Mouse (Mus musculus) neural tube, embryonic 12.5 days (tissue): ENCODE measurements around the gene Notch2. TPM values are rescaled to one million over a fixed set of nuclear protein-coding genes. Genes with fewer than 3 reads are reported as not detected.

Experiments used
- ATAC-seq: fragments of 200-750 bp; cut with Nextera tagmentation; 2 replicates; pipeline ENCODE4 v1.8.0; 2017; ENCODE audit warnings: low read depth, mild to moderate bottlenecking, moderate TSS enrichment, moderate library complexity; ENCODE audit not compliant: low FRiP score
- H3K27ac ChIP-seq: fragments of 300-500 bp; sonication (generic); 2 replicates; pipeline ENCODE4 v1.5.1; 2016
- H3K27me3 ChIP-seq: fragments of 300-500 bp; sonication (generic); replicated peaks from 2 replicates; pipeline ENCODE4 v1.6.1; 2016; ENCODE audit warnings: mild to moderate bottlenecking
- H3K36me3 ChIP-seq: fragments of 300-500 bp; sonication (generic); 2 replicates; pipeline ENCODE4 v1.6.1; 2016; ENCODE audit warnings: mild to moderate bottlenecking
- H3K4me1 ChIP-seq: fragments of 300-500 bp; sonication (generic); 2 replicates; pipeline ENCODE4 v1.6.1; 2016
- H3K4me2 ChIP-seq: fragments of 300-500 bp; sonication (generic); replicated peaks from 2 replicates; pipeline ENCODE4 v1.6.1; 2016; ENCODE audit warnings: mild to moderate bottlenecking
- H3K4me3 ChIP-seq: fragments of 300-500 bp; sonication (generic); 2 replicates; pipeline ENCODE4 v1.5.1; 2016
- H3K9ac ChIP-seq: fragments of 300-500 bp; sonication (generic); 2 replicates; pipeline ENCODE4 v1.6.1; 2016; ENCODE audit warnings: mild to moderate bottlenecking
- H3K9me3 ChIP-seq: fragments of 300-500 bp; sonication (generic); 2 replicates; pipeline ENCODE4 v1.6.1; 2016; ENCODE audit warnings: mild to moderate bottlenecking
- WGBS: fragments of 180-500 bp; shearing (Covaris S2); methylation state at CpG from one replicate; pipeline ENCODE4 v1.1.7; 2016; 5-methylcytosine and 5-hydroxymethylcytosine counted together
- polyA plus RNA-seq: library from polyadenylated mRNA; unstranded; fragments of >200 nt; fragmentation: Nextera tagmentation; extraction: Ambion mirVana; gene quantifications from 2 replicates; pipeline ENCODE4 v1.2.1, GENCODE M21; 2016

Notch2 gene
- polyA plus RNA-seq, 1 experiment from 2014 or later, result 17.1 TPM

DNA sequence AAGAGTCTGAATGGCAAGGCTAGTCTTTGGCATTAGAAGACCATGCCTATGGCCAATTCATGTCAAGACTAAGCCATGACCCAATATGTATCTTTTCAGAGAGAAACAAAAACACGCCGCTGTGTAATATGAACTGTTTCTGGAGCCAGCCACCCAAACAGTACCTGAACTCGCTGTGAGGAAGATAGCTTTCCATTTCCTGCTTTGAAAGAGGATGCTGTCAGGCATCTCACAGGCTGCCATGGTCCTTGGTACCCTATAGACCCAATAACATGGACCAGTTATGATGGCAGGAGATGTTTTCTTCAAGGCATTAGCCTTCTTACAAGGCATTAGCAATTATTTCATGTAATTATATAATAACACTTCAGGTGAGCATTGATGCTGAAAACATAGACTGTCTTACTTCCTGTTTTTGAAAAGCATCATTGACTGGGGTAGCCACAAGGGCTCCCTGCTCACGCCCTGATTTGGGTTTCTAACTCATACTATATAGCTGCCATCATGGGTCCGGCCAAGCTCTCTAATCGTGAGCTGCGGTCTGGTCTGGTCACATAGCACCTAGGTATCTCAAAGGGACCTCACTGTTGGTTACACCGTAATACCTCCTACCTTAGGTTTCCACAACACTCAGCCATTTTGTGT is 32.5 kb upstream of the Notch2 start:
- no peaks in the 10 kb centered on the region for H3K27me3 ChIP-seq
- 93% methylated on average over 8 of the region's 8 CpGs for WGBS
- no peak for ATAC-seq

GRCm38 (mm10) chr3:97981376-97981906 is 31.9 kb upstream of the Notch2 start:
- WGBS, result 48% methylated on average over 3 of the region's 3 CpGs
- no peak overlapping the region for H3K4me2 ChIP-seq
- H3K9ac ChIP-seq, result no peak overlapping the region

More for the DNA sequence above, 32.5 kb upstream of the Notch2 start:
- Histone ChIP-seq H3K4me2 (no peak overlapping the region), H3K4me1 (no peaks in the 10 kb centered on the region), H3K36me3 (no peaks in the 10 kb centered on the region), H3K27ac (no peak overlapping the region), H3K9ac (no peak overlapping the region), H3K9me3 (no peaks in the 10 kb centered on the region), H3K4me3 (no peak overlapping the region)

GRCm38 (mm10) chr3:97984870-97985506 is 28.3 kb upstream of the Notch2 start:
- Histone ChIP-seq H3K9me3 (no peaks in the 10 kb centered on the region), H3K9ac (no peak overlapping the region), H3K4me2 (no peak overlapping the region), H3K27me3 (no peaks in the 10 kb centered on the region), H3K4me1 (no peaks in the 10 kb centered on the region), H3K36me3 (no peaks in the 10 kb centered on the region), H3K27ac (no peak overlapping the region), H3K4me3 (no peak overlapping the region)
- no peak for ATAC-seq
- WGBS, result 85% methylated on average over 10 of the region's 10 CpGs

More at GRCm38 (mm10) chr3:97981376-97981906, 31.9 kb upstream of the Notch2 start:
- Histone ChIP-seq H3K27ac (no peak overlapping the region), H3K27me3 (no peaks in the 10 kb centered on the region), H3K9me3 (no peaks in the 10 kb centered on the region), H3K4me3 (no peak overlapping the region), H3K4me1 (no peaks in the 10 kb centered on the region), H3K36me3 (no peaks in the 10 kb centered on the region)
- no peak for ATAC-seq

DNA sequence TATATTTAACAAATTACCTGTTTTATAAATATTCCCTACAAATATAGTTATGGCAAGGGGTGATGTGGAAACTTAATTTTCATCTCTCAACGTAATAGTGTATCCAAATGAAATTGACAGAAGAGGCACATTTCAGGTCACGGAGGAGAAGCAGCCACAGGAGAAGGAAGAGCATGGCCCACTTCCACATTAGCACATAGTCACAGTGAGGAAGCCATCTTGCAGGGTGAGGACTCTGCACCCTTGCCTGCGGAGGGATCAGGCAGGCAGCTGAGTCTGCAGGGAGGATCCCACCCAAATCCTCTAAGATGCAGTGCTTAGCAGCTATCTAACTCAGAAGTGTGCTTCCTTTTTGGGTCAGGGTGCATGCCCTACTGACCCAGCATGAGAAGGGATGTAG is 27.6 kb upstream of the Notch2 start:
- no peaks in the 10 kb centered on the region for H3K36me3 ChIP-seq
- H3K4me3 ChIP-seq, result no peak overlapping the region
- 88% methylated on average over 3 of the region's 3 CpGs for WGBS
- no peak overlapping the region for H3K4me2 ChIP-seq
- H3K27me3 ChIP-seq, result no peaks in the 10 kb centered on the region
- H3K27ac ChIP-seq, result no peak overlapping the region
- no peaks in the 10 kb centered on the region for H3K4me1 ChIP-seq
- H3K9me3 ChIP-seq, result no peaks in the 10 kb centered on the region
- no peak overlapping the region for H3K9ac ChIP-seq
- no peak for ATAC-seq

GRCm38 (mm10) chr3:97987153-97987552 is 26.2 kb upstream of the Notch2 start:
- H3K27me3 ChIP-seq, result no peaks in the 10 kb centered on the region
- H3K27ac ChIP-seq, result no peak overlapping the region
- H3K4me3 ChIP-seq, result no peak overlapping the region
- no peaks in the 10 kb centered on the region for H3K9me3 ChIP-seq
- H3K4me2 ChIP-seq, result no peak overlapping the region
- 88% methylated on average over 3 of the region's 3 CpGs for WGBS
- ATAC-seq, result no peak
- no peaks in the 10 kb centered on the region for H3K4me1 ChIP-seq
- no peaks in the 10 kb centered on the region for H3K36me3 ChIP-seq
- no peak overlapping the region for H3K9ac ChIP-seq

DNA sequence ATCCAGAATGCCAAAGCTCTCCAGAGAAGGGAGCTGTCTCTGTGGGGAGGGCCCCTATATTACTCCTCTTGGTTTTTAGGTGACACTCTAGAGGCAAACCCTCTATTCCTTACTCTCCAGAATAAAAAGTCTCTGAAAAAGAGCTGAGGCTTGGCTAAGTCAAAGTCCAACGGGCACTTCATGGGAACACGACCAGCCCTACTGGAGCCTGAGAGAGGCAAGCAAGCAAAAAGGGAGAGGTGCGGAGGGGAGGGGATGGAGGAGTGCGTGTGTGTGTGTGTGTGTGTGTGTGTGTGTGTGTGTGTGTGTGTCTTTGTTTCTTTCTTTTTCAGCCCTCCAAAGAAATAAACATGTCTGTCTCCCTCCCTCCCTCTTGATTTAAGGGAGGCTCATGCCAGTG is 24.6 kb upstream of the Notch2 start:
- Histone ChIP-seq H3K27me3 (no peaks in the 10 kb centered on the region), H3K9me3 (no peaks in the 10 kb centered on the region), H3K36me3 (no peaks in the 10 kb centered on the region), H3K4me2 (no peak overlapping the region), H3K9ac (no peak overlapping the region), H3K4me3 (no peak overlapping the region), H3K27ac (no peak overlapping the region), H3K4me1 (no peaks in the 10 kb centered on the region)
- no peak for ATAC-seq
- 70% methylated on average over 4 of the region's 4 CpGs for WGBS

DNA sequence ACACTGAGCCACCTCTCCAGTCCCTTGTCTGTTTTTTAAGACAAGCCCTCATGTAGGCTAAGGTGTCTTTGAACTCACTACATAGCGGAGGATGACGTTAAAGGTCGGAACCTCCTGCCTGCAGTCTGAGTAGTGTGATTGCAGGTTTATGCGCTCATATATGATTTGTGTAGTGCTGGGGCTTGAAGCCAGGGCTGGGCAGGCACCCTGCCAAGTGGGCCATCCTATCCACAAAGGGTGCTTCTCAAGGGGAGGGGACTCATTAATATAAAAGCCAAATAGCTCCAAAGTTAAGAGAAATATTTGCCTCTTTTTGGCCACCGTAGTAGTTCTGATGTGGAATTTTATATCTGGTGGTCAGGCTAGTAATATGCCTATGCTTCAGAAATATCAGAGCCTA is 22.8 kb upstream of the Notch2 start:
- H3K4me1 ChIP-seq, result no peaks in the 10 kb centered on the region
- ATAC-seq, result no peak
- 94% methylated on average over 5 of the region's 5 CpGs for WGBS

DNA sequence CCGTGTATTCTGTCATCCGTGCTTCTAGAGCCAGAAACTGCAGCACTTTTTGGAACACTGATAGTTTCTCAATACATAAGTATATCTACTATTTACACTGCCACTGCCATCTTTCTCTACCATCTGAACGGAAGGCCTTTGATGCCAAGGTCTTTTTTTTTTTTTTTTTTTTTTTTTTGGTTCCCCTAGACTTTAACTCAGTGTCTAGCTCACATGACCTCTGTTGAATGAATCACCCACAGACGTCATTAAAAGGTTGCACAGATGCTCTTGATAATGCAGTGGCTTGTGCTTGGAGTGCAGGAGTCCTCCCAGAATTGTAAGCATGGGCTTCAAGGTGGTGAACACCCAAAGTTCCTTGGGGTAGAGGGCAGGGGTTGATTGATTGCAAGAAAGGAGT is 21.0 kb upstream of the Notch2 start:
- Histone ChIP-seq H3K27me3 (no peaks in the 10 kb centered on the region), H3K27ac (no peak overlapping the region), H3K9ac (no peak overlapping the region), H3K36me3 (no peaks in the 10 kb centered on the region), H3K4me1 (no peaks in the 10 kb centered on the region), H3K4me3 (no peak overlapping the region), H3K4me2 (no peak overlapping the region), H3K9me3 (no peaks in the 10 kb centered on the region)
- ATAC-seq, result no peak
- WGBS, result 64% methylated on average over 4 of the region's 4 CpGs

More for the DNA sequence above, 22.8 kb upstream of the Notch2 start:
- H3K36me3 ChIP-seq, result no peaks in the 10 kb centered on the region
- no peak overlapping the region for H3K27ac ChIP-seq
- no peaks in the 10 kb centered on the region for H3K9me3 ChIP-seq
- H3K27me3 ChIP-seq, result no peaks in the 10 kb centered on the region
- no peak overlapping the region for H3K9ac ChIP-seq
- H3K4me3 ChIP-seq, result no peak overlapping the region
- no peak overlapping the region for H3K4me2 ChIP-seq

- Histone ChIP-seq H3K27me3 (no peaks in the 10 kb centered on the region), H3K9me3 (no peaks in the 10 kb centered on the region), H3K4me3 (no peak overlapping the region), H3K36me3 (no peaks in the 10 kb centered on the region), H3K4me1 (no peaks in the 10 kb centered on the region), H3K27ac (no peak overlapping the region), H3K9ac (no peak overlapping the region), H3K4me2 (no peak overlapping the region)
- no peak for ATAC-seq
- 42% methylated on average over 5 of the region's 5 CpGs for WGBS
Measured at GRCm38 (mm10) chr3:97993196-97993595, 20.1 kb upstream of the Notch2 start.

GRCm38 (mm10) chr3:97993920-97994545 is 19.3 kb upstream of the Notch2 start:
- WGBS, result 93% methylated on average over 3 of the region's 3 CpGs

GRCm38 (mm10) chr3:97994818-97995217 is 18.5 kb upstream of the Notch2 start:
- no peak overlapping the region for H3K9ac ChIP-seq
- no peak overlapping the region for H3K4me2 ChIP-seq
- H3K9me3 ChIP-seq, result no peaks in the 10 kb centered on the region
- 94% methylated on average over 5 of the region's 5 CpGs for WGBS
- H3K27ac ChIP-seq, result no peak overlapping the region
- H3K4me1 ChIP-seq, result no peaks in the 10 kb centered on the region
- H3K4me3 ChIP-seq, result no peak overlapping the region
- H3K27me3 ChIP-seq, result no peaks in the 10 kb centered on the region
- no peak for ATAC-seq
- no peaks in the 10 kb centered on the region for H3K36me3 ChIP-seq

More at GRCm38 (mm10) chr3:97993920-97994545, 19.3 kb upstream of the Notch2 start:
- no peaks in the 10 kb centered on the region for H3K4me1 ChIP-seq
- H3K27ac ChIP-seq, result no peak overlapping the region
- H3K4me2 ChIP-seq, result no peak overlapping the region
- H3K4me3 ChIP-seq, result no peak overlapping the region
- H3K9ac ChIP-seq, result no peak overlapping the region
- H3K36me3 ChIP-seq, result no peaks in the 10 kb centered on the region
- no peaks in the 10 kb centered on the region for H3K27me3 ChIP-seq
- H3K9me3 ChIP-seq, result no peaks in the 10 kb centered on the region
- no peak for ATAC-seq

DNA sequence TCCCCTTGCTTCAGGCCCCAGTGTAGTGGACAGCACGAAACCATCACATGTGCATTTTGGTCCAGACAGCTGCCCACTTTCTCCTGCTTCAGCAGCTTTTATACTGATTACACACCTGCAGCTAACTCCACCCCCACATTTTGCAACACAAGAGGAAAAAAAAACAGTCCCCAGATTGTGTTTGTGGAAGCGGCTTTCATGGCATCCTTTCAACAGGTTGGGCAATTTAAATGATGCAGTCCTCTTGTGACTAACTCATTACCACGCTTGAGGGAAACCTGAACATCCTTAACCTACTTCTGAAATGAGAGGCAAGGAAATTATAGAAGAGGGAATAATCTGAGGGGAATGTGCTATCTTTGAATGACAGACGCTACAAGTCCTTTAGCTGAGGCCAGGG is 15.0 kb upstream of the Notch2 start:
- Histone ChIP-seq H3K4me1 (no peaks in the 10 kb centered on the region), H3K27me3 (no peaks in the 10 kb centered on the region), H3K27ac (no peak overlapping the region), H3K36me3 (no peaks in the 10 kb centered on the region), H3K4me3 (no peak overlapping the region), H3K9ac (no peak overlapping the region), H3K4me2 (no peak overlapping the region), H3K9me3 (no peaks in the 10 kb centered on the region)
- WGBS, result 80% methylated on average over 4 of the region's 4 CpGs
- no peak for ATAC-seq
